Mouse (Mus musculus) limb, embryonic 14.5 days (tissue): ENCODE data around the gene Defb45. TPM values are rescaled to one million over a fixed set of nuclear protein-coding genes. Genes with fewer than 3 reads are reported as not detected.

ENCODE experiments used
- ATAC-seq: fragments of 200-750 bp; cut with Nextera tagmentation; 2 replicates; pipeline ENCODE4 v1.8.0; 2017; ENCODE audit warnings: low read depth, moderate number of reproducible peaks, moderate TSS enrichment; ENCODE audit not compliant: low FRiP score
- DNase-seq: peaks from one replicate; pipeline ENCODE4 v3.0.0-alpha.2; 2015; ENCODE audit warnings: low spot score
- H3K27ac ChIP-seq: fragments of 300-500 bp; sonication (generic); replicated peaks from 2 replicates; pipeline ENCODE4 v1.5.1; 2014; ENCODE audit warnings: low read depth, mild to moderate bottlenecking, low read length, moderate library complexity, mixed read lengths
- H3K27me3 ChIP-seq: fragments of 300-500 bp; sonication (generic); 2 replicates; pipeline ENCODE4 v1.6.1; 2014; ENCODE audit warnings: low read length, mixed read lengths; ENCODE audit not compliant: control insufficient read depth, insufficient read depth
- H3K36me3 ChIP-seq: fragments of 300-500 bp; sonication (generic); 2 replicates; pipeline ENCODE4 v1.6.1; 2014; ENCODE audit warnings: mild to moderate bottlenecking, low read length, moderate library complexity, mixed read lengths; ENCODE audit not compliant: control insufficient read depth, insufficient read depth
- H3K4me1 ChIP-seq: fragments of 300-500 bp; sonication (generic); 2 replicates; pipeline ENCODE4 v1.6.1; 2014; ENCODE audit warnings: antibody characterized with exemption, low read length, mixed read lengths; ENCODE audit not compliant: control insufficient read depth, insufficient read depth
- H3K4me2 ChIP-seq: fragments of 300-500 bp; sonication (generic); replicated peaks from 2 replicates; pipeline ENCODE4 v1.6.1; 2014; ENCODE audit warnings: low read depth, mild to moderate bottlenecking, low read length, moderate library complexity; ENCODE audit not compliant: severe bottlenecking
- H3K4me3 ChIP-seq: fragments of 300-500 bp; sonication (generic); replicated peaks from 2 replicates; pipeline ENCODE4 v1.5.1; 2014; ENCODE audit warnings: low read length
- H3K9ac ChIP-seq: fragments of 300-500 bp; sonication (generic); 2 replicates; pipeline ENCODE4 v1.6.1; 2014; ENCODE audit warnings: mild to moderate bottlenecking, low read depth, low read length, moderate library complexity; ENCODE audit not compliant: severe bottlenecking
- H3K9me3 ChIP-seq: fragments of 300-500 bp; sonication (generic); 2 replicates; pipeline ENCODE4 v1.6.1; 2016; ENCODE audit warnings: low read length; ENCODE audit not compliant: control insufficient read depth
- POLR2A ChIP-seq: fragments of 200-500 bp; IDR thresholded peaks from 2 replicates; pipeline ENCODE4 v1.8.0; 2012; ENCODE audit warnings: inconsistent platforms, mild to moderate bottlenecking, moderate library complexity, borderline replicate concordance; ENCODE audit not compliant: insufficient read depth, insufficient read length; ENCODE audit errors: extremely low read depth
- WGBS: fragments of 180-500 bp; shearing (Covaris S2); extraction: QIAGEN DNeasy Blood & Tissue Kit; methylation state at CpG from one replicate; pipeline ENCODE4 v1.1.7; 2014; 5-methylcytosine and 5-hydroxymethylcytosine counted together
- polyA plus RNA-seq, 2 experiments: library from polyadenylated mRNA; depleted of rRNA in 1 of 2; stranded (reverse) in 1 of 2; unstranded in 1 of 2; fragments of >200 nt; fragmentation: Nextera tagmentation in 1 of 2; extraction: Ambion mirVana in 1 of 2; gene quantifications; 2 replicates each; pipeline versions ENCODE4 v1.2.1 to v1.2.3; 2012 to 2014

Defb45 gene
- polyA plus RNA-seq, 2 experiments, result not detected

DNA sequence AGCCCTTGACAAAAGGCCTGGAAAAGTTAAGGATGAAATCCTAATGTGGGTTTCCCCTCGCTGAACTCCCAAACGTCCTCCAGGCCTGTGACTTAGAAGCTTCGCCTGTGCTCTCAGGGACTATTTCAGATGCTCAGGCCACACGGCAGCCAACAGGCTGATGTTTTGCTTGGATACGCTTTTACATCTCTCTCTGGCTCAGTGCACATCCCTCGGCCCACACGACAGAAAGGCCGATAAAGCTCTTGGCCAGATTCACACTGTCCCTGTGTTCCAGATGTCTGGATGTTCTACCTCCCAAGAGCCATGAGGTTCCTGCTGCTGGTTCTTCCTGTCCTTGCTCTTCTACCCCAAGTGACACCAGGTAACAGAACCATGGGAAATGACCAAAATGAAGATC, 25.7 kb downstream of the Defb45 start:
- Histone ChIP-seq H3K27me3 (no peaks in the 10 kb centered on the region), H3K4me2 (no peak overlapping the region), H3K4me3 (no peak overlapping the region), H3K27ac (no peak overlapping the region), H3K9ac (no peak overlapping the region), H3K36me3 (no peaks in the 10 kb centered on the region), H3K4me1 (no peaks in the 10 kb centered on the region), H3K9me3 (no peaks in the 10 kb centered on the region)
- no peak for ATAC-seq
- TF ChIP-seq POLR2A, result no peak
- DNase-seq, result no peak
- 94% methylated on average over 8 of the region's 8 CpGs for WGBS

DNA sequence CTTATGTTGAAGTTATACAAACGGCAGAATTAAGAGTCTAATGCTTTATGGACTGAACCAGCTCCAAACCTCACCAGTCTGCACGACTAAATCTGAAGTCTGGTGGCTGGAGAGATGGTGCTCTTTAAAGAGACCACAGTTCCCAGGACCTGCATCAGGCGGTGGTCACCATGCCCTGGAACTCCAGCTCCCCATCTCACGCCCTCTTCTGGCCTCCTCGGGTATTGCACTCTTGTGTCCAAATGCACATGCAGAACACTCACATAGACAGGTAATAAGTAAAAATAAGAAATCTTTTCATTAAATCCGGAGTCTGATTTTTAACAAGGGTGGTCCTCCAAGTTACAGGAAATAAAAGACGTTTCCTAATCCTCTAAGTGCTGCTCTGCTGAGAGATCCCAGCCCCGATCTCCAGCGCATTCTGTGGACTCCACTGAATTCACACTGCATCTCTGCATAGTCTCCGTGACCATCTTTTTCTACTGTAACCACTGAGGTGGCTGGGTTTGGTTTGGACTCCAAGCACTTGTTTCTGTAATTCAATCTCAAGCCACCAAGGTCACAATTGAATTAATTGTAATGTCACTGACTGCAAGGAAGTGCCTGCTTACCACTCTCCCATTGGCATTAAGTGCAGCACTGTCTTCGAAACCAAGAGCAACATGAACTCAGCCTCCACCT, 26.9 kb downstream of the Defb45 start, which contains the start of gene Defb21:
Gene Defb21 (plus strand): TSS at position 631 of the 681 bp plus-strand sequence.
- H3K4me2 ChIP-seq, result no peak within 1 kb of the TSS
- no peak for TF ChIP-seq POLR2A
- no peak within 1 kb of the TSS for H3K4me3 ChIP-seq
- H3K27ac ChIP-seq, result no peak within 1 kb of the TSS
- ATAC-seq, result no peak
- H3K9me3 ChIP-seq, result no peaks in the 10 kb centered on the region
- H3K27me3 ChIP-seq, result no peaks in the 10 kb centered on the region
- H3K9ac ChIP-seq, result no peak within 1 kb of the TSS
- DNase-seq, result no peak
- WGBS, result 64% methylated on average over 11 of the region's 11 CpGs
- no peaks in the 10 kb centered on the region for H3K36me3 ChIP-seq
- H3K4me1 ChIP-seq, result no peaks in the 10 kb centered on the region

DNA sequence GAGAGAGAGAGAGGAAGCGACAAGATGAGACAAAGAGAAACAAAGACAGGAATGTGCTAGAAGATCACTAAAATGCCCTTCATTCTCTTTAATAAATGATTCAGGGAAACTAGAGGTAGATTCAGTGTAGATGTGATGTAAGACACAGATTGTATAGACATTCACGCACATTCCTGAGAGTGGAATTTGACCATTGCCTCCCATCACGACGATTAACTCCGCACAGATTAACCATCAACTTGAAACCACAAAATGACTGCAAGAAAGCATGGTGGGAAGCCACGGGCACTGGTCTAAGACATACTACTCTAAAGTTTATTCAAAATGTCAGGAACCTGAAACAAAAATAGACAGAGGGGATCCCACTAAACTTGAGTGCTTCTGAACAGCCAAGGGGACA, 28.9 kb downstream of the Defb45 start:
- Histone ChIP-seq H3K9ac (no peak overlapping the region), H3K27me3 (no peaks in the 10 kb centered on the region), H3K36me3 (no peaks in the 10 kb centered on the region), H3K27ac (no peak overlapping the region), H3K4me2 (no peak overlapping the region), H3K4me1 (no peaks in the 10 kb centered on the region), H3K4me3 (no peak overlapping the region), H3K9me3 (no peaks in the 10 kb centered on the region)
- ATAC-seq, result no peak
- DNase-seq, result no peak
- WGBS, result 83% methylated on average over 6 of the region's 6 CpGs
- no peak for TF ChIP-seq POLR2A

DNA sequence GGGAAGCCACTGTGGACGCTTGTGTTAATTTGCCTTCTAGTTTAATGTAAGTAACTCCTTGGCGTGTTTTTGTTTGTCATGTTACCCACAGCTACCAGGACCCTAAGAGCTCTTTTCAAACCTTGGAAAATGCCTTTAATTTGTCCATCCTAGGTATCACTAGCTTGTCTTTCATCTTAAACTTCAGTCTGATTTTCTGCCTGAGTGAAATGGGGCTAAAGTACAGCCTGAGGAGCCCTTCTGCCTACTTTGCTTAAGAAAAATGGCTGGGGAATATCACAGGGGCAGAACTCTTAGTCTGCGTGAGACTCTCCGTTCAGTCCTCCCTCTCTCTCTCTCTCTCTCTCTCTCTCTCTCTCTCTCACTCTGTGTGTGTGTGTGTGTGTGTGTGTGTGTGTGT, 29.3 kb downstream of the Defb45 start:
- TF ChIP-seq POLR2A, result no peak
- DNase-seq (no peak), ATAC-seq (no peak)
- H3K36me3 ChIP-seq, result no peaks in the 10 kb centered on the region
- no peaks in the 10 kb centered on the region for H3K4me1 ChIP-seq
- 70% methylated on average over 4 of the region's 4 CpGs for WGBS
- H3K4me3 ChIP-seq, result no peak overlapping the region
- no peaks in the 10 kb centered on the region for H3K9me3 ChIP-seq
- H3K27me3 ChIP-seq, result no peaks in the 10 kb centered on the region
- no peak overlapping the region for H3K9ac ChIP-seq
- H3K27ac ChIP-seq, result no peak overlapping the region
- no peak overlapping the region for H3K4me2 ChIP-seq

DNA sequence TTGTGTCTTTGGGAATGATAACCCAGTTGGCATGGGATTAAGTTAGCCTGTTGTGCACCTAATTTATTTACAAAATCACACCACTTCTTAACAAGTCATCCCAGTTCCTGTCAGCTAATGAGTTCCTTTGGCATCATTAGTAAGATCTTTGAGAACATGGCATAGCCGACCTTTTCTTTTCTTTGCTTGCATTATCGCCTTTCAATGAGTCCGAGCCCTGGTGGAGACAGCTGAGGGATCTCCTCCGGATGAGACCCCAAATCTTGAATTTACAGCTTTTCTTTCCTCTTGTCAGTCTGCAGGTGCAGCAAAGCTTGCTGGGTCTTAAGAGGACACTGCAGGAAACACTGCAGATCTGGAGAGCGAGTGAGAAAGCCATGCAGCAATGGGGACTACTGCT, 30.2 kb downstream of the Defb45 start, which contains the start of gene Gm17416:
Gene Gm17416 (plus strand): TSS at position 301 of the 400 bp plus-strand sequence.
- no peaks in the 10 kb centered on the region for H3K4me1 ChIP-seq
- H3K4me3 ChIP-seq, result no peak within 1 kb of the TSS
- H3K9me3 ChIP-seq, result no peaks in the 10 kb centered on the region
- WGBS, result 92% methylated on average over 5 of the region's 5 CpGs
- no peak for TF ChIP-seq POLR2A
- H3K9ac ChIP-seq, result no peak within 1 kb of the TSS
- no peaks in the 10 kb centered on the region for H3K36me3 ChIP-seq
- H3K27ac ChIP-seq, result no peak within 1 kb of the TSS
- ATAC-seq (no peak), DNase-seq (no peak)
- H3K27me3 ChIP-seq, result no peaks in the 10 kb centered on the region
- H3K4me2 ChIP-seq, result no peak within 1 kb of the TSS

DNA sequence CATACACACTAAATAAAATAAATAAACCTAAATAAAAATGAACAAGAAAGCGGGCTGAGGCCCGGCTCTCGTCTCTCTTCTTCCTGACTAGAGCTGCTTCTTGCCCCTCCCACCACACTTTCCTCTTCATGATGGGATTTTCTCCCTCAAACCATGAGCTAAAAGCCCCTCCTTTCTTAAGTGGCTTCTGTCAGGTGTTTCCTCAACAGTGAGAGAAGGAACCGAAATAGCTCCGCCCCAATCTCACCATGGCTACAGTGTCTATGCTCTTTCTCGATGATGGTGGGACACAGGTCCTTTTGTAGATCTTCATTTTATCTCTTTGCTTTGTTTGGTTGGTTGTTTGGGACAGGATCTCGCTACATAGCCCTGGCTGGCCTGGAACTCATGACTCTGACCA, 42.5 kb downstream of the Defb45 start:
- no peak overlapping the region for H3K27ac ChIP-seq

More for the DNA sequence above, 42.5 kb downstream of the Defb45 start:
- no peak for ATAC-seq
- H3K9ac ChIP-seq, result no peak overlapping the region
- H3K9me3 ChIP-seq, result no peaks in the 10 kb centered on the region
- no peaks in the 10 kb centered on the region for H3K4me1 ChIP-seq
- DNase-seq, result no peak
- H3K27me3 ChIP-seq, result no peaks in the 10 kb centered on the region
- H3K4me3 ChIP-seq, result no peak overlapping the region
- TF ChIP-seq POLR2A, result no peak
- no peaks in the 10 kb centered on the region for H3K36me3 ChIP-seq
- WGBS, result 83% methylated on average over 7 of the region's 7 CpGs
- H3K4me2 ChIP-seq, result no peak overlapping the region
